Mouse (Mus musculus): ENCODE measurements at regions not wholly inside any gene's neighbourhood (a gene's known extent, or its start where the extent isn't known, plus 50 kb on each side); places are given as distances from the start of the nearest gene placed in this dataset.

DNA sequence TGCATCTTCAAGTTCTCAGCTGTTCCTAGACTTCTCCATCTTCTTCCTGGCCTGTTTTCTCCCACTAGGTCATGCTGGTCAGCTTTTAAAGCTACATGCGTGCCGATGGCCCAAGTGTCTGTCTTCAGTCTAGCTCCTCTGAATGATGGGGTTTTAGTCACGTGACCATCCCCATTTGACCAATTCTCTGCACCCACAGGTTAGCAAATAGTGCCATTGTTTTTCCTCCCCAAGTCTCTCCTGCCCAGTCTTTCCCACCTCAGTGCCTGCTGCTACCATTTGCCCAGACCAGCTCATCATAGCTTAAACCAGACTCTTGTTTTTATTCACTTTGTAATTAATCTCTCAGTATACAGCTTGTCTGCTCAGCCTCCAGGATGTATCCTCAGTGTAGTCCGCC lies 62.3 kb downstream of the Zfp706 start:
- no peak for DNase-seq

DNA sequence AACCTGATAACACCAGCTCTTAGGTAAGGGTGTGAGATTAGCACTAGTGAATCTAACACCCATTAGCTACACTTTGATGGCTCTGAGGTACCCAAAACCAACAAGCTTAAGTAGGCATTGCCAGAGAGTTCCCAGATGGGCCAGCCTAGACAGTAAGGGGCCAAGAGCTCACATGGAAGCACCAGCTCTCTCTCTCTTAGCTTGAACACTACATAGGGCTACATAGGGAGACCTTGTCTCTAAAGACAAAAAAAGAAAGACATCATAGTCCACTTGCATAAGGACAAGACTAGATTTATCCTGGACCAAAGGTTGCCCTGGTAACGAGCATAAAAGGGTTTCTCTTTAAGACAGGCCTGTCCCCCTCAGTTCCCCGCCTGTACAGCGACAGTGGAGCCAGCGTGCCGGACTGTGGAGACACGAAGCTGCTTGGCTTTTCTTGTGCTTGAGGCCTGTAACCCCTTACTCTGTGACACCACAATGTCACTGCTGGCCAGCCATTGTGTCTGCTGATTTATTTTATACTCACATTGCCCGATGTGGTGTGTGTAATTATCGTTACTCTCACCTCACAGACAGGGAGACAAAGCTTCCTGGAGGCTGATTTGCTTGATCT lies 62.9 kb downstream of the Zfp706 start:
- DNase-seq, result no peak

DNA sequence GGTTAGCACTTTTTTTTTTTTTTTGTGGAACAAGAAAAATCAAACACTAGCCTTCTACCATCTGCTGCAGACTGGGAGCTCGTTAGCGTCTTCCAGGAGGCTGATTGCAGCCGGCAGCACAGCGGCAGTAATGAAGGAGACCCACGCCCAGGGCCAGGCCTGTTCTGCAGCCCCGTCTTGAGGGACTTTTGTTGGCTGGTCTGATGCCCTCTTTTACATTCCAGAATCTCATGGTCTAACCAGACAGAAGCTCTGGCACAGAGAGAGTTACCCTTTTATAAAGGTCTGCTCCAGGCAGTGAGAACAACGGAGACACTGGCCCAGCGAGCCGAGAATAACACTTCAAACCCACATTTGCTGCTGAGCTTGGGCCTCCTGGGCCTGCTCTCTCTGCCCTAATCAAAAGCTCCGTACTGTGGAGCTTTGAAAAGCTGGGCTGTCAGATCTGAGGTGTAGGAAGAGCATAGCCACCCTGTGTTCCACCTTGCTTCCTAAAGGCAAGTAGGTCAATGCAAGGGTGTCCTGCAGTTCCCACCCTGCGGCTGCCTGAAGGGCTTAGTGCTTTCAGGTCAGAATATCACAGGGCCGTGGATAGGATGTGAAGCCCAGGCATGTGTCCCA lies 64.0 kb downstream of the Zfp706 start:
- DNase-seq, result peak; percentile 55

DNA sequence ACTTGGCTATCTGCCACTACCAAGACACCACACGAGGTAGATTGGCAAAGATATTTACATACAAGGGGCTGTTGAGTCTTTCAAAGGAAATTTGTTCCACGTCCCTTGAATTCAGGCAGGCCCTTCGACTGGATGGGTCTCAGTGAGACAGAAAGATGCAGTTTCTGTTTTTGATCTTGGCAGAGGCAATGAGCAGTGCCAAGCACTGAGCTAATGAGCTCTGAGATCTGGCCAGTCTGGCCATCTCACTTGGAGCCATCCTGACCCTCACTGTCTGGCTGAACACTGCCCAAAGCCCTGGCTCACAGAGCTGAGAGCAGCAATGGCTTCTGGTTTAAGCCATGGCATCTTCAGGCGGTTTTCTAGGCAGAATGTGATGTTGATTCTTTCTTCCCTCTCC lies 65.3 kb downstream of the Zfp706 start:
- no peak for DNase-seq

DNA sequence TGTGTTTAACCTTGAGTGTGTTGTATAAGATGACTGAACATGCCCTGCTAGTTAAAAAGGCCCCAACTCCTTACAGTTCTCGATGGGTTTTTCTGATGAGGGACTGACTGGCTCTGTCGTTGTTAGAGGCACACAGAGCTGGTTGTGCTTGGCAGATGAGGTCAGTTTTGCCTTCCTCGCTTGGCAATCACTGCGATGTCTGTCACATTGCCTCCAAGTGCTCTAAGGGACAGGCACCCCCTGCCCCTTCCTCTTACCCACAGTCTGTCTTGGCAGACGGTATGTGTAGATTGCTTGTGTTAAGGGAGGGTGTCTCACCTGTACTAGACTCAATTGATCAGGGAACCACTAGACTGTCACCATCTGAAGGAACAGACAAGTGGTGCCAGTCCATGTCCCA lies 65.8 kb downstream of the Zfp706 start:
- DNase-seq, result no peak

DNA sequence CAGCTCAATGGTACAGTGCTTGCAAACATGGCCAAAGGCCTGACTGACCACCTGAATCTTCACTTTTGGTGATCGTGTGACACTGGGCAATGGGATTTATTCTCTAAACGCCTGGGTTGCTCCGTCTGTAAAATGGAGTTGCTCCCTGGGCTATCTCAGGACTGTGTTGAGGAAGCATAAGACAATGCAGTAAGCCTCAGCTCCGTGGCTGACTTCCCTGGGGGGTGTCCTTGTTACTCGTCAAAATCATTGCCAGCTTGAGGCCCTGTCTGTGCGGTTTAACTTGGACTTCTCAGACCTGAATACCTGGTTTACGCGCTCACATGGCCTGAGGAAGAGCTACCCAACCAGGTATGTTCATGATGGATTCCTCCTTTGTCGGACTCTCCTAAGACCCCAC lies 68.0 kb downstream of the Zfp706 start:
- no peak for DNase-seq

DNA sequence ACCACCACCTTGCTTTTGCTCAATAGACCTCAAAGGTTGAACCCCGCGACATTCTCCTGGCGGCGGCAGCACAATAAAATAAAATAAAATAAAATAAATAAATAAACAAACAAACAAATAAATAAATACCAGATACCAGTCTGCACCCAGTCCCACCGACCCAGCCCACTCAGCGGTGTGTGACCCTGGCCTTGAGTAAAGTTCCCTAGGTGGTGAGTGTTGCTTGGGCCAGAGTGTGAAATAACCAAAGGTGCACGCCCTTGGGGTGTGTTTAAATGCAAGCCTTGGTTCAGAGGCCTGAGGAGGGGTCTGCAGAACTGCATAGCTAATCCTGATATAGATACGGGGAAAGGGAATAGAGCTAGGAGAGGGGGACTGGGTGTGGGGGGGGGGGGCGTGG lies 68.4 kb downstream of the Zfp706 start:
- no peak for DNase-seq

DNA sequence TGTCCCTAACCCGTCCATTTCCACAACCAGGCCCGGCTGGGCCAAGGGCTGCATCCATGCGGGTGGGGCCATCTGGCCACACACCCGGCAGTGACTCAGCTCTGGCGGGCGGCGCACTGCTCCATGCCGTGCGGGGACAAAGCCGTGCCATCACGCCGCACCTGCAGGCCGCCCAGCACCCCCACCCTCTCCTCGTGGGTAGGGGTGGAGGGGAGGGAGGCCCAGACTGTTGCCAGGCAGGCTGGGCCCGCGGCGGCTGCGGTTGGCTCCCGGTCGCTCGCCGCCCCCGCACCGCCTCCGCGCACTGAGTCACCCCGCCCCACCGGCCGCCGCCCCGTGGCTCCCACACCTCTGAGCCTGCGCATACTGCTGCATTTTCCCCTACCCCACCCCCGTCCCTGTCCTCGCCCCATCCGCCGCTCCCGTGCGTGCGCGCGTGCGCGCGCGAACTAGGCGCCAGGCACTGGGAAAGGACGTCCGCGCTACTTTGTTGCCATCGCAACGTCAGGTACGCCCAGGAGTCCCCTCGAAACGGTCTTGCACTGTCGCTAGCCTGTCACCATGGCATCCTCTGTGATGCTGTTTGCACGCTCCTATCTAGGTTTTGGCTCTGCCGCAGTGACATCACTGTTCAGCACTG lies 68.9 kb downstream of the Zfp706 start:
- peak; percentile 92 for DNase-seq

DNA sequence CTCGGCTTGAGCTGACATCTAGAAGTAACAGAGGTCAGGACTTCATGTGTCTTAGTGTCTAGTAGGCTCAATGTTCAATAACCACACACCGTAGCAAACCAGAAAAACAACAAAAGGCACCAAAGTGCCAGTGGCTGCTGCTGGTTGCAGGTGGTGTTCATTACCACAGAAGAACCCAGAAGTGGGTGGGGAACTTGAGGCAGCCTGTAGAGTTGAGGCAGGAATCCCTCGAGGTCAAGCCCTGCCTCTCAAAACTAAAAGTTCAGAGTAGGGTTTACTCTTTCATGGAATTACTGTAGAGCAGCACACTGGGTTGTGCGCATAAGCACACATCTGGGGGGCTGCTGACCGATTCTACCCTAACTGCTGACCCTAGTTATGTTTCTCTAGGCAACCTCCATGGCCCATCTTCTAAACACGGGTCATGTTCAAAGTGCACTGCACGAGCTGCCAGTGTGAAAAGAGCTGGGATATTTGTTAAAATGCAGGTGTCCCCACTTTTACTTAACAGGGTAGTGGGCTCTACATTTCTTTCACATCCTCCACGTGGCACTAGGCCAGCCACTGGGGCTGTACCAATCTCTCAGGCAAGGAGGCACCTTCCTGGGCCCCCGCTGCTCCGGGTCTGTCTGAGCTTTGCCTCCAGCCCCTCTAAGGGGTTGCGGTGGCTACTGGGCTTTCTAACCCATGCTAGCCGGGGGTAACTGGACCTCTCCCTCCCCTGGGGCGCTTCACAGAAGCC lies 69.6 kb downstream of the Zfp706 start:
- no peak for DNase-seq

DNA sequence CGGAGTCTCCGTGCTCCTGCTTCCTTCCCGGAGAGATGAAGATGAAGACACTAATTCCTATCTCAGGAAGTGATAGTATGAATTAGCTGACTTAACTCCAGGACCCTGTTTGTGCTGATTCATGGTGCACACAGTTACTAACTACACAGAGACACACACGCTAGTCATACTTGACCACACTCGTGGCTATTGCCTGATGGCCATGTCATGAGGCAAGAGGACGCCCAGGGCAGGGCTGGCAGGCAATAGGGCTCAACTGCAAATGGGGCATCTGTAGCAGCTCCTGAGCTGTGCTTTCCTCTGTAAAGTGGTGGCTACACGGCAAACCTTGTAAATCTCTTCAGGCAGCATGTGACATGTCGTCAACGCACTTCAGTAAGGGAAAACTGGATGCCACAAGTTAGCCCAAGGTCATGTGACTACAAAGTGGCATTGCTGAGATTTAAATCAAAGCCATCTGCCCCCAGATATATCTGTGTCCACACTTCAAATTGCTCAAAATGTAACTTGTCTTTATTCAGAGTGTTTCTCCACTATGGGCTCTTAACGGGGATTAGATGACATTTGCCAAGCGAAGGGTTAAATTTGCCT lies 70.4 kb downstream of the Zfp706 start:
- no peak for DNase-seq

DNA sequence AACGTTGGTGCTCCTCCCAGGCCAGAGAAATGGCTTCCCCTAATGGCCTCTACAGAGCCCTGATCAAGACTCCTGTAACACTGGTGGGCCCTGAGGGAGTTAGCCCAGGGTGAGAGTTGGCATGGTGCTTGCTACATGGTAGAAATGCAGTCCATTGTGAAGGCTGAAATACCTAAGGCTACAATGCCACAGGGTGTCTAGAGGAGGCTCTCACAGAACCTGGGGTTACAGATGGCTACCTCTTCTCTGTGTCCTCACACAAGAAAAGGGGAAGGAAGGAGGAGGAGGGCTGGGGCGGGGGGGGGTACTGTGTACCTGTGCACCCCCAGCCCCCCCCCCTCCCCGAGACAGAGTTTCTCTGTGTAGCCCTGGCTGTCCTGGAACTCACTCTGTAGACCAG lies 72.8 kb downstream of the Zfp706 start:
- DNase-seq, result no peak

DNA sequence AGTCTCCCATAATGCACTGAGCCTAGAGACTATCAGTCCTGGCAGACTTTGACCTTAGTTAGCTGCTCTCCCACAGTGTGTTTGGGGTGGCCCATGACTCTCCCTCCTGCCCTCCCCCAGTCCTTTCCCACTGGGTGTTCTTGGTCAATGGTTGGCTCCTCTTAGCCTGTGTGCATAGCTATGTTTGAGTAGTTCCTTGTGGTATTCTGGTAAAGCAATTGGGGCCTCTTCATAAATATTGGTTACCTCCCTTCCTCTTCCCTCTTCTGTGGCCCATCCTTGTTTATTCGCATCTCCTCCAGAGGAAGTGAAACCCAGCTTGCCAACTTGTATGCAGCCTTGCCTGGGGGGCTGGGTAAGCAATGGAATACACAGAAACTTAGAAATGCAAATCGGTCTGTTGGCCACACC lies 74.0 kb downstream of the Zfp706 start:
- DNase-seq, result no peak

DNA sequence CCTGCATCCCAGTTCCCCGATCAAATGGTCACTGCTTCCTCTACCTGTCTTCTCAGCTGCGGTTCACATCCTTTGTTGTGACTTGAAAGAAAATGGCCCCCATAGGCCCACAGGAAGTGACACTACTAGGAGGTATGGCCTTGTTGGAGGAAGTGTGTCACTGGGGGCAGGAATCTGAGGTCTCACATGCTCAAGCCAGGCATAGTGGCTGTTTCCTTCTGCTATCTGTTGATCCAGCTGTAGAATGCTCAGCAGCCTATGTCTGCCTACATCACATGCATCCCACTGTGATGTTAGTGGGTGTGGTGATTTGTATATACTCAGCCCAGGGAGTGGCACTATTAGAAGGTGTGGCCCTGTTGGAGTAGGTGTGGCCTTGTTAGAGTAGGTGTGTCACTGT lies 76.1 kb downstream of the Zfp706 start:
- DNase-seq, result no peak

DNA sequence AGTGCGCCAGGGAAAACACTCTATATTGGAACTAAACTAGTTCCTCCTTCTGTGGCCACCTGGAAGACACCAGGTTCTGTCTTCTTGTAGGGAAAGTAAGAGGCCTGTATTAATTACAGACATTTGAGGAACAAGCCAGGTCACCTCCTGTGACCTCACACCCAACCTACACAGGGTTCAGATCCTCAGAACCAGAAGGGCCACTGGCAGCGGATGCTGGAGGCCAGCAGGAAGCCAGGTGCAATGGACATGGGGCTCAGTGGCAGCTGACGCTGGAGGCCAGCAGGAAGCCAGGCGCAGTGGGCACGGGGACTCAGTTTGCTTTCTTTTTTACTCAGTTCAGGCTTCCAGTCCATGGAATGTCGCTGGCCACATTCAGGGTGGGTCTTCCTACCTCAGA lies 77.1 kb downstream of the Zfp706 start:
- no peak for DNase-seq

DNA sequence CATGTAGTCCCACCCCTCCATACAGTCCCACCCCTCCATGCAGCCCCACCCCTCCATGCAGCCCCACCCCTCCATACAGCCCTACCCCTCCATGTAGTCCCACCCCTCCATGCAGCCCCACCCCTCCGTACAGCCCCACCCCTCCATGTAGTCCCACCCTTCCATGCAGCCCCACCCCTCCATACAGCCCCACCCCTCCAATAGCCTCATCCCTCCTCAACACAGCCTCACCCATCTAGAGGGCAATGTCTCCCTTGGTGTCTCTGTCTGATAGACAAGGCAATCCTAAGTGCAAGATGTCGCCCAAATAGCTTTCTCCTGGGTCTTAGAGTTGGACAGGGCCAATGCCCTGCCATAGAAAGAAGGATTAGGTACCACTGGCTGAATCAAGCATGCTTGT lies 77.8 kb downstream of the Zfp706 start:
- DNase-seq, result no peak

DNA sequence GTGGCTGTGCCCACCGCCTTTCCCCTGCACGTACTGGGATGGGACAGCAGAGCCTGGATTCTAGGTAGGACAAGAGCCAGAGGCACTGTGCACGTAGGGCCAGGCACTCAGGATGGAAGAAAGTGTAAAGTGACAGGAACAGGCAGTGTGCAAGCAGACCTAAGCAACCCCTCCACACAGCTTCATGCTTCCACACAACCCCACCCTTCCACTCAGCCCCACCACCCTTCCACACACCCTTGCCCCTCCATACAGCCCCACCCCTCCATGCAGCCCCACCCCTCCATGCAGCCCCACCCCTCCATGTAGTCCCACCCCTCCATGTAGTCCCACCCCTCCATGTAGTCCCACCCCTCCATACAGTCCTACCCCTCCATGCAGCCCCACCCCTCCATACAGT lies 78.5 kb downstream of the Zfp706 start:
- DNase-seq, result no peak

DNA sequence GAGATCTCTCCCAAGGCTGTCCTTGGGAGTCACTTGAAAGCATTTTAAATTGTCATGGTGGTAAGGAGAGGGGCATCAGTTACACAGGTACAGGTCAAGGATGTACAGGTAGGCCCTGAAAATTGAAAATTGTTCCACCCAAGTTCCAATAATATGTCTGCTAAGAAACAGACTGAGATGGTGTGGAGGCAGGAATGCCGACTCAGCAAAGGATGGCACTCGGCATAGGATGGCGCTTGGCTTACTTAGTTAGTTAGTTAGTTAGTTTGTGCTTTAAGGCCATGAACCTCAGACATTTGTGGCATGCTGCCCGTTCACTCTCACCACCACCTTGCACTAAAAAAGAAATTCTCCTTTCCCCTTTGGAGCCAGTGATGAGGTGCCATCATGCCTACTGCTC lies 78.9 kb downstream of the Zfp706 start:
- DNase-seq, result no peak

DNA sequence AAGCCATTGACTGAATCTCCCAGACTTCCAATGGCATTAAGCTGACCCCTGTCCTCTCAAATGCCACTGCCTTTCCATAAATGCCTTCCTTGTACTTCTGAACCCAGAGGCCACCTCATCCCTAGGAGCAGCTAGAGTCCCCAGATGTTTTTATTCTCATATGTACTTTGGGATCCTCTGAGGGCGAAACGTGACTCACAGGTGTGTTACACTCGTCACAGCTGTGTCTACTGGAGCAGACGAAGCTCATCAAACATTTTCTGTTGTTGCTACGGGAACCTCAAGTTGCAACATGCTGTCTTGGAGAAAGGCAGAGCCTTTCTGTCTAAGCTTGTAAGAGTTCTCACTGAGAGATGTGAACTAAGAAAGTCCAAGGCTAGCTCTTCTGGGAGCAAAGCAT lies 80.1 kb downstream of the Zfp706 start:
- no peak for DNase-seq

DNA sequence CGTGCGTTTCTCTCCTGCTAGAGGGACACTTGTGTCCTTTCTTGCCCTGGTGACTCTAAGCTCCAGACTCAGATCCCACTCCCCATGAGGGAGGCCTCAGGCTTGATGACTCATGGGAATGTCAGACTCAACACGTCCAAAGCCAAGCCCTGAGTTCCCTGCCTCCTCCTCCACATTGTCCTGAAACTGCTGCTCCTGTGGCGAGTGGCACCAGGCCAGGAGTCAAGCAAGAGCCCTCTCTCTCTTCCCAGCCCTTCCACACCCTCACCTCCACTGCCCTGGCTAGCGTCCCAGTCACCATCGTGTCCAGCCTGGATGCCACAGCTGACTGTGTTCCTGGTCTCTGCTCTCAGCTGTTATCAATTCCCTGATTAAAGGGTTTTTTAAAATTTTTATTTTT lies 83.4 kb downstream of the Zfp706 start:
- no peak for DNase-seq

DNA sequence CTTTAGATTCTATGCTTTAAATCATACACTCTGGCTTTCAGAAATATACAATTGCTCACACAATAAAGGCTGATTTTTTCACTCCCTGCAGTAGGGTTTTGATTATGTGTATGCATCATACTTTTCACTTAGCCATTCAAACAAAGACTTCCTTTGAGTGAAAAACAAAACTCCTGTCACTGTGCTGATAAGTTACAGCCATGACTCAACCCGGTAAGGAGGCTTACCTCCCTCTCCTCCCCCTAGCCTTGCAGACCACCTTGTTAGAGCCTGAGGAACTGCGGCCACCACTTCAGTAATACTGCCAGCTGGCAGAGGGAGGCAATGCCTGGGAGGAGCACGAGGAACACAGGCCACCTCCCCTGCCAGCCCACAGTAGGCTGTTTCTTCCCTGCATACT lies 86.2 kb downstream of the Zfp706 start:
- no peak for DNase-seq

DNA sequence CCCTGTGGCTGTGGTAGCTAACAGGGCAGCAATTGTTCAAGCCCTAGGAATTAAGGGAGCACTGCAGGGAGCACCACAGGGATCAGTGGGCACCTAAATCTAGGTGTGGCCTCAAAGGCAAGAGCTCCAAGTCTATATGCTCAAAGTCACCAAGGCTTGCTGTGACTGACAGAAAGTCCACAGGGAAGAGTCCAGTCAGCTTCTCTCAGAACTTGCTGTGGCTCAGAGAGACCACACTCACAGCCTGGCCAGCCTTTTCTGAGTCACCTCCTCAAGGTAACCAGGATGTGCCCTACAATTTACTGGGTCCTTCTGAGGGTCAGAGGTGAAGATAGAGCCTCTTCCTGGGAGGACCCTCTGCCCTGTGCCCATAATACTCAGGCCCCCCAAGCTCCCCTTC lies 86.7 kb downstream of the Zfp706 start:
- DNase-seq, result no peak

DNA sequence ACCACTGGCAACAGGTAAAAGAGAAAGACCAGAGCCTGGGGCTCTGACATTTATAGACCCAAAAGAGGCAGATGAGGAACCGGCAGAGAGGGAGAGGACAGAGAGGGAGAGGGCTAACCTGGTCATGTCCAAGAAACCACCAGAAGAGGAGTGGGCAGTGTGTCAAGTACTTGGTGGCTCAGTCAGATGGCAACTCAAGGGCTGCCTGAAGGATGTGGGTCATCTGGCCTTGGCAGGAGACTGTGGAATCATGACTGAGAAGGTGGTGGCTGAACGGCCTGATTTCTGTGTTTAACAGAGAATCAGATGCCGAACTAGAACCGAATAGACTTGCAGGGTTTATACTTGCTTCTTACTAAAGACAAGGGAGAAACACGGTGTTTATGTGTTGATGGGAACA lies 87.9 kb downstream of the Zfp706 start:
- no peak for DNase-seq

DNA sequence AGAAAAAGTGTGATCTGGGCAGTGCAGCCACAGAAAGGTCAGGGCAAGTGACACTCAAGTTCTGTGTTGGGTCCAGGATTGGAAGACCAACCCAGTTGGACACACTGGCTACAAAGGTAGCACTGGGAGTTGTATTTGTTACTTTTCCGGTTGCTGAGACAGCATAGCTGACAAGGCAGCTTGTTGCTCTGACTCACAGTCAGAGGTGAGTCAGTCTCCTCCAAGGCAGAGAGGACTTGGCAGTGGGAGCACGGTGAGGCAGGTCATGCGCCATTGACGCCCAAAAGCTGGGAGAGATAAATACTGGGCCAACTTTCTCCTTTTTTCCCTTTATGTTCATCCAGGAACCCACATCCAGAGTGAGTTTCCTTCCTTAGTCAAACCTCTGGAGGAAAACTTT lies 88.4 kb downstream of the Zfp706 start:
- DNase-seq, result no peak

DNA sequence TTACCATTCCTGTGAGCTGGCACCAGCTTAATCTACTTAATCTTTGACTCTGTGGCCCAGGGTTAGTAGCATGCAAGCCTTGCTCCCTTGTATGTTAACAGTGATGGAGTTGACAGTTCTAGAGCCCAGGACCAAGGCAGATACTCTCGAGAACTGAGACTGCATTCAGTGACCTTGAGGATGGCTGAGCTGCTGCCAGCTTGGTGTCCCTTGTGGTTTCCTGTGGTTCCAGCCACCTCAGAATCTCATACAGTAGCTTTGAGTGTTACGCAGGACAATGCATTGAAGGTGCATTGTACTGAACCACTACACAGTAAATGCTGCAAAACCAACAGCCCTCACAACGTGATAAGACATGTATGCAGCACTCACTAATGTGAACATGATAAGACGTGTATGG lies 90.6 kb downstream of the Zfp706 start:
- DNase-seq, result no peak
